Mouse (Mus musculus) forebrain, embryonic 14.5 days (tissue): ENCODE data around the gene Nbl1. TPM values are rescaled to one million over a fixed set of nuclear protein-coding genes. Genes with fewer than 3 reads are reported as not detected.

ENCODE experiments used
- ATAC-seq: fragments of 200-750 bp; cut with Nextera tagmentation; 2 replicates; pipeline ENCODE4 v1.8.0; 2017; ENCODE audit warnings: mild to moderate bottlenecking, moderate library complexity
- DNase-seq: peaks from one replicate; pipeline ENCODE4 v3.0.0-alpha.2; 2015; ENCODE audit warnings: low spot score
- H3K27ac ChIP-seq: fragments of 300-500 bp; sonication (generic); 2 replicates; pipeline ENCODE4 v1.5.1; 2014; ENCODE audit warnings: low read depth, mild to moderate bottlenecking, control low read depth, low read length, moderate library complexity
- H3K27me3 ChIP-seq: fragments of 300-500 bp; sonication (generic); replicated peaks from 2 replicates; pipeline ENCODE4 v1.6.1; 2014; ENCODE audit warnings: low read length, control low read depth, mixed read lengths; ENCODE audit not compliant: control insufficient read depth, insufficient read depth
- H3K36me3 ChIP-seq: fragments of 300-500 bp; sonication (generic); 2 replicates; pipeline ENCODE4 v1.6.1; 2014; ENCODE audit warnings: low read length, control low read depth; ENCODE audit not compliant: control insufficient read depth, insufficient read depth
- H3K4me1 ChIP-seq: fragments of 300-500 bp; sonication (generic); 2 replicates; pipeline ENCODE4 v1.6.1; 2014; ENCODE audit warnings: antibody characterized with exemption, low read length, control low read depth; ENCODE audit not compliant: control insufficient read depth, insufficient read depth
- H3K4me2 ChIP-seq: fragments of 300-500 bp; sonication (generic); 2 replicates; pipeline ENCODE4 v1.6.1; 2014; ENCODE audit warnings: mild to moderate bottlenecking, control low read depth, low read length
- H3K4me3 ChIP-seq: fragments of 300-500 bp; sonication (generic); 2 replicates; pipeline ENCODE4 v1.5.1; 2014; ENCODE audit warnings: low read depth, low read length, control low read depth
- H3K9ac ChIP-seq: fragments of 300-500 bp; sonication (generic); 2 replicates; pipeline ENCODE4 v1.6.1; 2014; ENCODE audit warnings: mild to moderate bottlenecking, low read length, control low read depth, moderate library complexity
- H3K9me3 ChIP-seq: fragments of 300-500 bp; sonication (generic); replicated peaks from 2 replicates; pipeline ENCODE4 v1.6.1; 2016; ENCODE audit warnings: low read length, control low read depth, mixed read lengths; ENCODE audit not compliant: control insufficient read depth
- WGBS: fragments of 180-500 bp; shearing (Covaris S2); extraction: QIAGEN DNeasy Blood & Tissue Kit; methylation state at CpG from one replicate; pipeline ENCODE4 v1.1.7; 2014; 5-methylcytosine and 5-hydroxymethylcytosine counted together
- polyA plus RNA-seq: library from polyadenylated mRNA; unstranded; fragments of >200 nt; fragmentation: Nextera tagmentation; extraction: Ambion mirVana; gene quantifications from 2 replicates; pipeline ENCODE4 v1.2.1, GENCODE M21; 2014

The Nbl1 gene
- polyA plus RNA-seq, 1 experiment from 2014 or later: 22.3 TPM

- Histone ChIP-seq H3K27ac (peak overlapping the region; percentile 82), H3K36me3 (no peaks in the 10 kb centered on the region), H3K4me1 (peaks cover 14% of the 10 kb centered on the region), H3K9ac (peak overlapping the region; percentile 96), H3K9me3 (no peaks in the 10 kb centered on the region), H3K4me2 (peak overlapping the region; percentile 94), H3K27me3 (no peaks in the 10 kb centered on the region), H3K4me3 (peak overlapping the region; percentile 99)
- 3% methylated on average over 56 of the region's 57 CpGs for WGBS
- DNase-seq: no peak
- peak; percentile 10 for ATAC-seq
These were observed 37.3 kb upstream of the Nbl1 start for GRCm38 (mm10) chr4:139129806-139130700.

GRCm38 (mm10) chr4:139126475-139126874 is 33.7 kb upstream of the Nbl1 start:
- H3K9me3 ChIP-seq: no peaks in the 10 kb centered on the region
- H3K4me2 ChIP-seq: no peak overlapping the region
- 90% methylated on average over 3 of the region's 3 CpGs for WGBS
- no peak for DNase-seq
- no peak overlapping the region for H3K4me3 ChIP-seq
- H3K27ac ChIP-seq: no peak overlapping the region
- peaks cover 10% of the 10 kb centered on the region for H3K4me1 ChIP-seq
- H3K36me3 ChIP-seq: no peaks in the 10 kb centered on the region
- no peak for ATAC-seq
- H3K9ac ChIP-seq: no peak overlapping the region
- no peaks in the 10 kb centered on the region for H3K27me3 ChIP-seq

GRCm38 (mm10) chr4:139124940-139125339 is 32.1 kb upstream of the Nbl1 start:
- WGBS: 90% methylated on average over 6 of the region's 6 CpGs
- DNase-seq: no peak

DNA sequence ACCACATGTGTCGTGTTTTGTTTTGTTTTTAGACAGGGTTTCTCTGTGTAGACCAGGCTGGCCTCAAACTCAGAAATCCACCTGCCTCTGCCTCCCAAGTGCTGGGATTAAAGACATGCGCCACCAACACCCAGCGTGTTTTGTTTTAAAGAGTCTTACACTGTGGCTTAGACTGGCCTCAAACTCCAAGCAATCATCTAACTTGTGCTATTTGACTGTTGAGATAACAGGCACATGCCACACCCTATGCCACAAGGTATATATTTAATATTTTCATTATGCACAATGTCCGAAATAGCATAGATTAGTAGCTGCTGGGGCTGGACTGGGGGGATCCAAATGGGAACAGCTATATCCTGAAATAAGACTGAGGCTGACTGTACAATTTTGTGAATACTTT is 29.8 kb upstream of the Nbl1 start:
- H3K9ac ChIP-seq: no peak overlapping the region
- H3K9me3 ChIP-seq: no peaks in the 10 kb centered on the region
- DNase-seq: no peak
- no peak overlapping the region for H3K4me2 ChIP-seq
- H3K36me3 ChIP-seq: no peaks in the 10 kb centered on the region
- H3K27me3 ChIP-seq: no peaks in the 10 kb centered on the region
- WGBS: 95% methylated on average over 4 of the region's 4 CpGs
- no peak for ATAC-seq
- H3K4me1 ChIP-seq: no peaks in the 10 kb centered on the region
- no peak overlapping the region for H3K4me3 ChIP-seq
- no peak overlapping the region for H3K27ac ChIP-seq

More at GRCm38 (mm10) chr4:139124940-139125339, 32.1 kb upstream of the Nbl1 start:
- H3K4me3 ChIP-seq: no peak overlapping the region
- H3K27me3 ChIP-seq: no peaks in the 10 kb centered on the region
- no peak overlapping the region for H3K9ac ChIP-seq
- H3K27ac ChIP-seq: no peak overlapping the region
- H3K4me2 ChIP-seq: no peak overlapping the region
- peaks cover 9% of the 10 kb centered on the region for H3K4me1 ChIP-seq
- ATAC-seq: no peak
- H3K36me3 ChIP-seq: no peaks in the 10 kb centered on the region
- no peaks in the 10 kb centered on the region for H3K9me3 ChIP-seq

GRCm38 (mm10) chr4:139120998-139121397 is 28.2 kb upstream of the Nbl1 start:
- no peak for DNase-seq
- H3K4me3 ChIP-seq: no peak overlapping the region
- no peak overlapping the region for H3K4me2 ChIP-seq
- H3K27me3 ChIP-seq: no peaks in the 10 kb centered on the region
- H3K9me3 ChIP-seq: no peaks in the 10 kb centered on the region
- no peak overlapping the region for H3K9ac ChIP-seq
- no peaks in the 10 kb centered on the region for H3K36me3 ChIP-seq
- H3K4me1 ChIP-seq: 0 out of 2 replicates have a peak, but pooled peaks cover 3% of the 10 kb centered on the region
- no peak for ATAC-seq
- H3K27ac ChIP-seq: no peak overlapping the region
- 84% methylated on average over 7 of the region's 7 CpGs for WGBS

- DNase-seq (no peak), ATAC-seq (no peak)
- Histone ChIP-seq H3K9me3 (no peaks in the 10 kb centered on the region), H3K4me3 (no peak overlapping the region), H3K4me2 (no peak overlapping the region), H3K36me3 (no peaks in the 10 kb centered on the region), H3K4me1 (0 out of 2 replicates have a peak, but pooled peaks cover 3% of the 10 kb centered on the region), H3K9ac (no peak overlapping the region), H3K27me3 (no peaks in the 10 kb centered on the region), H3K27ac (no peak overlapping the region)
- WGBS: 92% methylated on average over 4 of the region's 4 CpGs
These were observed 27.6 kb upstream of the Nbl1 start for GRCm38 (mm10) chr4:139120281-139120814.

GRCm38 (mm10) chr4:139116356-139117063 is 23.7 kb upstream of the Nbl1 start:
- Histone ChIP-seq H3K27ac (0 out of 2 replicates have a peak overlapping the region, but pooled peaks have one; percentile 30), H3K36me3 (no peaks in the 10 kb centered on the region), H3K9me3 (no peaks in the 10 kb centered on the region), H3K4me1 (0 out of 2 replicates have a peak, but pooled peaks cover 3% of the 10 kb centered on the region), H3K27me3 (no peaks in the 10 kb centered on the region), H3K4me2 (no peak overlapping the region), H3K4me3 (no peak overlapping the region), H3K9ac (no peak overlapping the region)
- DNase-seq: no peak
- 46% methylated on average over 3 of the region's 3 CpGs for WGBS
- ATAC-seq: no peak

- DNase-seq (peak; percentile 30), ATAC-seq (no peak)
- no peak overlapping the region for H3K27ac ChIP-seq
- no peak overlapping the region for H3K4me2 ChIP-seq
- H3K9ac ChIP-seq: no peak overlapping the region
- no peaks in the 10 kb centered on the region for H3K9me3 ChIP-seq
- 0 out of 2 replicates have a peak, but pooled peaks cover 4% of the 10 kb centered on the region for H3K4me1 ChIP-seq
- H3K4me3 ChIP-seq: no peak overlapping the region
- no peaks in the 10 kb centered on the region for H3K27me3 ChIP-seq
- no peaks in the 10 kb centered on the region for H3K36me3 ChIP-seq
- WGBS: 68% methylated on average over 5 of the region's 5 CpGs
These were observed 22.9 kb upstream of the Nbl1 start for GRCm38 (mm10) chr4:139115721-139116120.
